In the genomic region with DNA sequence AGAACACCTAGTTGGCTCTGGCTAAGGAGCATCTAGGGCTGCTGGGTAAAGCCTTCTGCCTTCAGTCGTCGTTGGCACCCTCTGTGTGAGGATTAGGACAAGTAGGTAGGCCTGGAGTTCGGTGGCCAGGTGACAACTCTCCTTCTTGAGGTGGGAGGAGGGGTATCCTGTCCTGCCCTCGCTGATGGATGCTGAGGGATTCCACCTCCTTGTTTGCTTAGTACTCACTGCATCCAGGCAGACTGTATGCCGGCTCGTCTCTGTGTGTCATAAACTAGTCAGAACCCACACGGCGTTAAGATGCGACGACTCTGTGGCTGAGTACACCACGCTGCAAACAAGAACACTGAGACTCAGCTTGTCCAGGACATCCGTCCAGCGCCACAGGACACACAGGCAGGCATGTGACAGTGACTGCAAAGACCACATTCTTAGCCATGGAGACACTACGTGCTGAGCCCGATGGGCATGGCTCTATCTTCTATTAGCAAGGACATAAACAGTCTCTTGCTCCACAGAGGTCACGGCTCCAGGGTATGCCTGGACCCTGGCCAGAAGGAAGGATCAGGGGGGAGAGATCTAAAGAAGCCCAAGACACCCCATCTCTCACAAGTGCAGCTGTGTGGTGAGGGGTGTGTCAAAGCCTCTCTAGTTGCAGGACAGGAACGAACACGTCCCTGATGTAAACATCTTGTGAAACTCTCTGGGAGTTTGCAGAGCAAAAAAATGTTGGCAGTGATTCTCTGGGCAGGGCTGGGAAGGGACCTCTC, we compare ENCODE assay signal across 8 mouse cellular contexts. TPM values are rescaled to one million over a fixed set of nuclear protein-coding genes. Genes with fewer than 3 reads are reported as not detected.
DNase-seq lines count a peak whose midpoint lies in the region; TF ChIP-seq lines count a peak whose summit lies in the region.
"Had no signal": no experiment of that assay in that cellular context is flagged by ENCODE, and none has a peak within 500 bp of the region (broad histone marks: within the 10 kb centered on the region; RNA-seq: fewer than 3 reads in every experiment).

No protein-coding gene starts in this region.

- no peaks in the 10 kb centered on the region for H3K27me3 ChIP-seq in thymus, adult 2 months (ENCODE audit: control insufficient read depth, insufficient read depth, low read length)

- no peak overlapping the region for H3K4me3 ChIP-seq in thymus, adult 2 months (ENCODE audit: control insufficient read depth, insufficient read depth, low read length)

- no peak for TF ChIP-seq CTCF in thymus, adult 2 months (IDR thresholded peaks at IDR 0.05; ENCODE audit: borderline replicate concordance, control insufficient read depth, extremely low read depth, insufficient read depth, low read length, poor library complexity)

- peaks cover 41% of the 10 kb centered on the region for H3K4me1 ChIP-seq in thymus, adult 2 months (replicated peaks; ENCODE audit: control insufficient read depth, insufficient read depth, low read length)

- WGBS in thymus, adult 2 months, result 61% methylated on average over 18 of the region's 18 CpGs

- no peak for DNase-seq in thymus, adult 2 months
- DNase-seq in thymus, adult 18-20 months, result no peak
- peak; percentile 86 for DNase-seq in gonadal fat pad, adult 2 months (ENCODE audit: low read depth)
- peak; percentile 88 to 94 for DNase-seq in lung, adult 18-20 months
- DNase-seq in urinary bladder, postnatal 36 days (ENCODE audit: low spot score in 2 of 2), result peak; percentile 77 to 78
- no peak for DNase-seq in layer of hippocampus, postnatal 25 days (ENCODE audit: extremely low spot score in 1 of 2, low spot score in 1 of 2)
- no peak for DNase-seq in cerebellum, adult 9-11 months
- DNase-seq: cerebellum, adult 11-12 months had no signal

- TF ChIP-seq POLR2A in thymus, adult 2 months (IDR thresholded peaks at IDR 0.05; ENCODE audit: control insufficient read depth, extremely low read depth, insufficient read depth, low read length, poor library complexity), result no peak

- peaks cover 14% of the 10 kb centered on the region for H3K36me3 ChIP-seq in thymus, adult 2 months (ENCODE audit: control insufficient read depth, insufficient read depth, low read length)

- H3K27ac ChIP-seq in thymus, adult 2 months (ENCODE audit: control insufficient read depth, insufficient read depth, low read length), result peak overlapping the region; percentile 70

RNA-seq across cellular contexts. Expression of gene Sik1, which starts 13.6 kb away (rescaled TPM):
- polyA plus RNA-seq in thymus, adult 2 months (2012; rRNA removed), result 36.8 and 42.3 TPM in 2 replicates
- 19.8 and 25.5 TPM in 2 replicates for polyA plus RNA-seq in gonadal fat pad, adult 2 months (2012; rRNA removed)
- total RNA-seq in layer of hippocampus, postnatal 25 days (2021), result 10 to 100 TPM; 11.7 to 14.6 TPM

Comparison
In these comparisons a context has a peak if more than half of its experiments do, and no peak if none do; other contexts are left out.
1. DNase-seq: peak in gonadal fat pad, adult 2 months (single experiment), lung, adult 18-20 months (2 of 2) and urinary bladder, postnatal 36 days (2 of 2); none in thymus, adult 2 months (single experiment), thymus, adult 18-20 months (0 of 2), layer of hippocampus, postnatal 25 days (0 of 2) and cerebellum, adult 9-11 months (single experiment).